Mouse (Mus musculus) forebrain, embryonic 16.5 days (tissue): Measurements from ENCODE around the gene Fut7. TPM values are rescaled to one million over a fixed set of nuclear protein-coding genes. Genes with fewer than 3 reads are reported as not detected.
"Not testable (repeated sequence)": the region's sequence is repeated elsewhere in the genome, so short reads cannot be mapped to it uniquely, and the experiment has no call there.

Experiments used
- ATAC-seq: fragments of 200-750 bp; cut with Nextera tagmentation; 2 replicates; pipeline ENCODE4 v1.8.0; 2017; ENCODE audit warnings: mild to moderate bottlenecking, moderate library complexity
- H3K27ac ChIP-seq: fragments of 300-500 bp; sonication (generic); 2 replicates; pipeline ENCODE4 v1.5.1; 2014; ENCODE audit warnings: low read length, control low read depth
- H3K27me3 ChIP-seq: fragments of 300-500 bp; sonication (generic); replicated peaks from 2 replicates; pipeline ENCODE4 v1.6.1; 2014; ENCODE audit warnings: low read length; ENCODE audit not compliant: control insufficient read depth, insufficient read depth
- H3K36me3 ChIP-seq: fragments of 300-500 bp; sonication (generic); 2 replicates; pipeline ENCODE4 v1.6.1; 2014; ENCODE audit not compliant: control insufficient read depth, insufficient read depth
- H3K4me1 ChIP-seq: fragments of 300-500 bp; sonication (generic); replicated peaks from 2 replicates; pipeline ENCODE4 v1.6.1; 2014; ENCODE audit warnings: low read length; ENCODE audit not compliant: control insufficient read depth, insufficient read depth
- H3K4me2 ChIP-seq: fragments of 300-500 bp; sonication (generic); 2 replicates; pipeline ENCODE4 v1.6.1; 2014; ENCODE audit warnings: mild to moderate bottlenecking, low read length, control low read depth
- H3K4me3 ChIP-seq: fragments of 300-500 bp; sonication (generic); replicated peaks from 2 replicates; pipeline ENCODE4 v1.5.1; 2014; ENCODE audit warnings: mild to moderate bottlenecking, low read length, control low read depth
- H3K9ac ChIP-seq: fragments of 300-500 bp; sonication (generic); replicated peaks from 2 replicates; pipeline ENCODE4 v1.6.1; 2014; ENCODE audit warnings: low read depth, low read length, control low read depth
- H3K9me3 ChIP-seq: fragments of 300-500 bp; sonication (generic); 2 replicates; pipeline ENCODE4 v1.6.1; 2016; ENCODE audit warnings: low read length; ENCODE audit not compliant: control insufficient read depth
- WGBS: fragments of 180-500 bp; shearing (Covaris S2); extraction: QIAGEN DNeasy Blood & Tissue Kit; methylation state at CpG from one replicate; pipeline ENCODE4 v1.1.7; 2014; 5-methylcytosine and 5-hydroxymethylcytosine counted together
- polyA plus RNA-seq: library from polyadenylated mRNA; unstranded; fragments of >200 nt; fragmentation: Nextera tagmentation; extraction: Ambion mirVana; gene quantifications from 2 replicates; pipeline ENCODE4 v1.2.1, GENCODE M21; 2015

The Fut7 gene
- polyA plus RNA-seq, 1 experiment from 2014 or later, result not detected

DNA sequence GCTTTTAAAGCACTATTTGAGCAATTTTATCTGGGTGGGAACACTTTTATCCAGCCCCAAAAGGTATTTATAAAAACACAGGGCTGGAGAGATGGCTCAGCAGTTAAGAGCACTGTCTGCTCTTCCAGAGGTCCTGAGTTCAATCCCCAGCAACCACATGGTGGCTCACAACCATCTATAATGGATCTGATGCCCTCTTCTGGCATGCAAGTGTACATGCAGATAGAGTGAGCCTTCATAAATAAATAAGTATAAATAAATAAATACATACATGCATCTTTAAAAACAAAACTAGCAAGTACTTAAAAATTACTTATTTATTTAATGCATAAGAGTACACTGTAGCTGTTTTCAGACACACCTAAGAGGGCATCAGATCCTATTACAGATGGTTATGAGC lies 9.6 kb upstream of the Fut7 start:
- not testable (repeated sequence) for H3K4me1 ChIP-seq, H3K27ac ChIP-seq, H3K36me3 ChIP-seq, H3K27me3 ChIP-seq, H3K9ac ChIP-seq, H3K9me3 ChIP-seq, ATAC-seq, H3K4me2 ChIP-seq, H3K4me3 ChIP-seq

DNA sequence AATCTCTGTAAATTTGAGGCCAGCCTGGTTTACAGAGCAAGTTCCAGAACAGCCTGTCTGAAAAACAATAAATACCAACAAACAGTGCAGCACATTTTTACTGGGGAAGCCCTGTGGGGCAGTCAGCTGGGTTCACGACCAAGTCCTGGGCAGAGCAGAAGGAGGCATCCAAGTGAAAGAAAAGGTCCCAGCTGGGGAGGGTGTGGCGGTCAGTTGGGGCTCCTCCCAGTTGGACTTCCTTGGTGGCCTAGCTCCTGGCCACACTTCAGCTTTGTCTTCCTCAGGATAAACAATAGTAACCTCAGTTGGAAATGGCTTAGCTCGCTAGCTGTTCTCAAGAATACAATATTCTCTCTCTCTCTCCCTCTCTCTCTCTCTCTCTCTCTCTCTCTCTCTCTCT lies 5.6 kb upstream of the Fut7 start:
- Histone ChIP-seq H3K36me3 (no peaks in the 10 kb centered on the region), H3K9ac (no peak overlapping the region), H3K4me2 (no peak overlapping the region), H3K4me1 (no peaks in the 10 kb centered on the region), H3K9me3 (no peaks in the 10 kb centered on the region), H3K4me3 (no peak overlapping the region), H3K27me3 (no peaks in the 10 kb centered on the region), H3K27ac (no peak overlapping the region)
- 7% methylated on average over 3 of the region's 3 CpGs for WGBS
- ATAC-seq, result no peak

DNA sequence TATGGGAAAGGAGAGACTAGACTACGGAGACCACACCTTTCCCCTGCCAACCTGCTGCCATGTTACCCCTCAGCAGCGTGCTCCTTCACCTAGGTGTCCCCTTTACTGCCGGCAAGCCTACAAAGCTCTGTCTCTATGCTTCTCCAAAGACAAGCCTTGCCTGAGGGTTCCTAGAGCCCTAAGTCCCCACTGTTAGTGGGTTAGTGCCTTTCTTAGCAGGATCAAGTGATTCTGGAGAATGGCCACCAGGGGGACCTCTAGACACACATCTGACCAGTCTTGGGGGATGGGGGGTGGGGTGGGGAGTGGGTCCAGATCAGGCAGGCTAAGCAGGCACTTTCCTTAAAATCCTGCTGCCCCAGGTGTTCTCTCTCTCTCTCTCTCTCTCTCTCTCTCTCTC lies 1.2 kb upstream of the Fut7 start:
- H3K9me3 ChIP-seq, result no peaks in the 10 kb centered on the region
- H3K4me3 ChIP-seq, result no peak overlapping the region
- H3K36me3 ChIP-seq, result no peaks in the 10 kb centered on the region
- 19% methylated on average over 3 of the region's 3 CpGs for WGBS
- no peak overlapping the region for H3K9ac ChIP-seq
- peak; percentile 51; the same call in 1 of the 2 replicates for ATAC-seq
- H3K27ac ChIP-seq, result no peak overlapping the region
- no peaks in the 10 kb centered on the region; the same call in 1 of the 2 replicates for H3K27me3 ChIP-seq
- no peak overlapping the region for H3K4me2 ChIP-seq
- no peaks in the 10 kb centered on the region; the same call in 1 of the 2 replicates for H3K4me1 ChIP-seq

DNA sequence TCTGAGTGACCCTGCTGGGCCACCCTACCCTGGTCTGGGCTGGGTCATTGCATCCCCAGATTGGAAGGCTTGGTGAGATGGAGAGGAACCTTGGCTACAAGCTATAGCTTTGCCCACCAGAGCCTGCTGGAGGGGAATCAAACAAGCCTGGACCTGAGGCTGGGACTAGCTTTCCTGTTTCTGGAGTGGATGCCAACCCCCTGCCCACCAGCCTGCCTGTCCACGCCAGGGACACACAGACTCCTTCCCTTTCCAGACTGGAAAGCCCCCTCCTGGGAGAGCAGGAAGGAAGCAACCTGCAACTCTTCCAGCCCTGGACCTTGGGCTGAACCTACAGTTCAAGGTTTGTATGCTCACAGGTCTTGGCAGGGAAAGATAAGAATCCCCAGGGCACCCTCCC lies 559 bp downstream of the Fut7 start:
- no peak overlapping the region for H3K4me2 ChIP-seq
- no peaks in the 10 kb centered on the region; the same call in 1 of the 2 replicates for H3K27me3 ChIP-seq
- H3K4me3 ChIP-seq, result no peak overlapping the region
- H3K9me3 ChIP-seq, result no peaks in the 10 kb centered on the region
- WGBS, result 63% methylated on average over 1 of the region's 1 CpGs
- H3K4me1 ChIP-seq, result peaks cover 3% of the 10 kb centered on the region; the same call in 1 of the 2 replicates
- no peaks in the 10 kb centered on the region for H3K36me3 ChIP-seq
- ATAC-seq, result no peak
- no peak overlapping the region for H3K9ac ChIP-seq
- no peak overlapping the region for H3K27ac ChIP-seq

DNA sequence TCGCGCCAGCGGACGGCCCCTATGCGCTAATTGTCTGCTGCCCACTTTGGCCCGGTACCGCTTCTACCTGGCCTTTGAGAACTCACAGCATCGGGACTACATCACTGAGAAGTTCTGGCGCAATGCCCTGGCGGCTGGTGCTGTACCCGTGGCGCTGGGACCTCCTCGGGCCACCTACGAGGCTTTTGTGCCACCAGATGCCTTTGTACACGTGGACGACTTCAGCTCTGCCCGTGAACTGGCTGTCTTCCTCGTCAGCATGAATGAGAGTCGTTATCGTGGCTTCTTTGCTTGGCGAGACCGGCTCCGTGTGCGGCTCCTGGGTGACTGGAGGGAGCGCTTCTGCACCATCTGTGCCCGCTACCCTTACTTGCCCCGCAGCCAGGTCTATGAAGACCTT lies 2.4 kb downstream of the Fut7 start:
- Histone ChIP-seq H3K27me3 (no peaks in the 10 kb centered on the region; the same call in 1 of the 2 replicates), H3K36me3 (no peaks in the 10 kb centered on the region), H3K4me3 (no peak overlapping the region), H3K27ac (no peak overlapping the region), H3K4me2 (no peak overlapping the region), H3K4me1 (peaks cover 17% of the 10 kb centered on the region), H3K9me3 (no peaks in the 10 kb centered on the region), H3K9ac (0 out of 2 replicates have a peak overlapping the region, but pooled peaks have one; percentile 13)
- 40% methylated on average over 27 of the region's 27 CpGs for WGBS
- no peak for ATAC-seq

DNA sequence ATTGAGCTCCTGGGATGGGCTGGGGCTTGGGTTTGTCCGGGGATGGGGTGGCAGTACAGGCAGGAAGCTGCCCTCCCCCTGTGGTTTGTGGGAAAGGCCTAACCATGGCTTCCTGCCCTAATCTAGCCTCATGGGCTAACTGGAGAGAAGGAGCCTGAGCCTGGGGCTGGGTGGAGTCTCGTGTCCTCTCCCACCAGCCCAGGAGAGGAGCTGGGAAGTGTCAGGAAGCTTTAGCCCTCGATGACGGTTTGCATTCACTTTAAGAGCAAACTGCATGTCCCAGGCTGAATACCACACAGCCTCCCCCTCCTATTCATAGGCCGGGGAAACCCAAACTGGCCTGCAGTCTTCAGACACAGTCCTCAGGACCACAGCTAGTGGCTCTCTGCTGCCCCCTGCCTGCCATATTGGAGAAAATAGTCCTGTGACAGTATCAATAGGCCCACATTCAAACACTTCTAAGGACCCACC lies 3.7 kb downstream of the Fut7 start:
- H3K4me2 ChIP-seq, result no peak overlapping the region
- peaks cover 25% of the 10 kb centered on the region for H3K4me1 ChIP-seq
- H3K9ac ChIP-seq, result no peak overlapping the region
- no peak overlapping the region for H3K4me3 ChIP-seq
- WGBS, result 30% methylated on average over 5 of the region's 5 CpGs
- no peaks in the 10 kb centered on the region for H3K9me3 ChIP-seq
- H3K36me3 ChIP-seq, result no peaks in the 10 kb centered on the region
- H3K27ac ChIP-seq, result no peak overlapping the region
- no peaks in the 10 kb centered on the region; the same call in 1 of the 2 replicates for H3K27me3 ChIP-seq
- 0 out of 2 replicates have a peak, but pooled peaks have one; percentile 11 for ATAC-seq

DNA sequence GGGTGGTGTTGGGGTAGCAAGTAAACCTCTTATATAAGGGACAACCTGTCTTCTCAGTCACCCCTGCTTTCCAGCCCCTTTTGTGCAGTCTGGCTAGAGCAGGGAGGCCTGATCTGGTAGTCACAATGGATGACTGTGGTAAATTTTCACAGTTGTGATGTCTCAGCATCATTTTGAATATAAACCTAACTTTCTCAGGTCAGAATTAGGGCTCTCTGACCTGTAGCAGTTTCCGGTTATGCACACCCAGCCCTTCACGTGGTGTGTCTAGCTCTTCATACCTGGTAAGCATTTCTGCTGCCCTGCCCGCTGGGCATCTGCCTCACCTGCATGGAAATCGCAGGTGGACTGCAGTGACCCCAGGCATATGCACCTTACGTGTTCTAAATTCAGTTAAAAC lies 4.2 kb downstream of the Fut7 start:
- Histone ChIP-seq H3K4me1 (peaks cover 25% of the 10 kb centered on the region), H3K4me3 (no peak overlapping the region), H3K4me2 (no peak overlapping the region), H3K9ac (no peak overlapping the region), H3K9me3 (no peaks in the 10 kb centered on the region), H3K27me3 (no peaks in the 10 kb centered on the region; the same call in 1 of the 2 replicates), H3K27ac (no peak overlapping the region), H3K36me3 (no peaks in the 10 kb centered on the region)
- no peak for ATAC-seq
- 91% methylated on average over 5 of the region's 5 CpGs for WGBS

DNA sequence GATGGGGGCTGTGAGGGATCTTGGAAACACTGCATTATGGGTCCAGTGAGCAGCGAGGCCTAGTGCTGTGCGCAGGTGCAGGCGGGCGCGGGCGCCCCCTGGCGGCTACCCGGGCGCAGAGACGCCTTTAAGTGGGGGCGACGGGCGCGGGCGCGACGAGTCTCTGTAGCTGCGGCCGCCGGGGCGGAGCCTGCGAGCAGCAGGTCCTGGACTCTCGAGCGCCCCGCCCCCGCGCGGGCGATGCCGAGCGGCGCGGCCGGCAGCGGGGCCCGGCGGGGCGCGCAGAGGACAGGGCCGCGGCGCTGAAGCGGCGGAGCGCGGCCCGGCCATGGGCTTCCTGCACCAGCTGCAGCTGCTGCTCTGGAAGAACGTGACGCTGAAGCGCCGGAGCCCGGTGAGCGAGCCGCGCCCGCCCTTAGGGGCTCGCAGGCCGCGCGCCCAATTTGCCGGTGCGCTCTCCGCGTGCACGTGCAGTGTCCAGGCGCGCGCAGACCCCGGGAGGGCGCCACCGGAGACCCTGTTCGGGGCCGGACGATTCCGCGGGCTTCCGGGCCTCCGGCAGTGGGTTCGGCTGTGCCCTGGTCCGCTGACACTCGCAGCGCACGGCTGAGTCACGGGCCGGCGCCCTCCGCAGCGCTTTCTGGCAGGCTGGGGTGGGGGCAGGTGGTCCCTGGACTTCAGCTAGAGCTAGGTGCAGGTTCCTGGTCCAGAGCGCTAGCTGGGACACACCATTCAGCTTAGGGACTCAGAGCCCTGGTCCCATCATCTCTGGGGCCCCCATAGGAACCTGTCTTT lies 5.6 kb downstream of the Fut7 start, which contains the start of gene Abca2:
Abca2 (plus strand) TSS at position 262 of the 795 bp plus-strand sequence.
- H3K4me2 ChIP-seq, result peak within 1 kb of the TSS; percentile 67
- H3K9ac ChIP-seq, result peak within 1 kb of the TSS; percentile 91
- H3K4me3 ChIP-seq, result peak within 1 kb of the TSS; percentile 64
- H3K27me3 ChIP-seq, result no peaks in the 10 kb centered on the region; the same call in 1 of the 2 replicates
- WGBS, result under 1% methylated on average over 89 of the region's 89 CpGs
- no peaks in the 10 kb centered on the region for H3K9me3 ChIP-seq
- peaks cover 25% of the 10 kb centered on the region for H3K4me1 ChIP-seq
- H3K36me3 ChIP-seq, result no peaks in the 10 kb centered on the region; the same call in 1 of the 2 replicates
- ATAC-seq, result peak; percentile 90
- H3K27ac ChIP-seq, result peak within 1 kb of the TSS; percentile 71

DNA sequence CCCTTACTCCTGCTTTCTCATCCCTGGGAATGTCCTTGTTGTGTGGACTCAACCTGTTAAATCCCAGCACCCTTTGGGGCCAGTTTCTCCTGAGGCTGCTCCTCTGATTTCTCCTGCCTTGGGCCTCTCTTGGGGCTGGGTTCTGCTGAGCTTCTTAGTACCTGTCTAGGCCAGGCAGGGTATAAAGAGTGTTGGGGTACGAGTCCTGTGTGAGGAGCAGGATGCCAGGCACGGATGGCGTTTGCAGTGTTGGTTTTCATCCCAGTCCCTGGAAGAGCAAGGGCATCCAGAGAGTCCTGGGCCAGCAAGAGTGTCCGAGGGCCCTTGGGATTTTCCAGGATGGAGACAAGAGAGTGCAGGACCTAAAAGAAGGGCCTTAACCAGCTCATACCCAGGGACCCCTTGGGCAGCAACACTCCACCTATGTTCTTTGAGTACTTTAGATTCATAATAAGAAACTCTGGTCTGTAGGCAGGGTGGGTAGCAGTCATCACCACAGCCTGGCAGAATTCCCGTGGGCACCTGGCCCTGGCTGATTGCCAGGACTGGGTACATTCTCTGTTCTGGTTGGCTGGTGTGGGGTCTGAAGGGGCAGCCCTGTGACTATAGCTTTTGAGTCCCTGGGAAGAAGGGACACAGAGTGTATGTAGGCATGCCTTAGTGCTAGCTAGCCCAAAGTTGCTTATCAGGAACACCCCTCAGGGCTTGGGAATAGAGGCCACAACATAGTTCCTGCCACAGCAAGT lies 6.5 kb downstream of the Fut7 start:
- Histone ChIP-seq H3K4me2 (peak overlapping the region; percentile 67), H3K4me1 (peaks cover 25% of the 10 kb centered on the region), H3K27ac (no peak overlapping the region), H3K27me3 (no peaks in the 10 kb centered on the region; the same call in 1 of the 2 replicates), H3K36me3 (no peaks in the 10 kb centered on the region; the same call in 1 of the 2 replicates), H3K9me3 (no peaks in the 10 kb centered on the region), H3K4me3 (peak overlapping the region; percentile 64), H3K9ac (peak overlapping the region; percentile 91)
- no peak for ATAC-seq
- 57% methylated on average over 5 of the region's 5 CpGs for WGBS
